ENCODE assay signal across 8 mouse cellular contexts in the genomic region with DNA sequence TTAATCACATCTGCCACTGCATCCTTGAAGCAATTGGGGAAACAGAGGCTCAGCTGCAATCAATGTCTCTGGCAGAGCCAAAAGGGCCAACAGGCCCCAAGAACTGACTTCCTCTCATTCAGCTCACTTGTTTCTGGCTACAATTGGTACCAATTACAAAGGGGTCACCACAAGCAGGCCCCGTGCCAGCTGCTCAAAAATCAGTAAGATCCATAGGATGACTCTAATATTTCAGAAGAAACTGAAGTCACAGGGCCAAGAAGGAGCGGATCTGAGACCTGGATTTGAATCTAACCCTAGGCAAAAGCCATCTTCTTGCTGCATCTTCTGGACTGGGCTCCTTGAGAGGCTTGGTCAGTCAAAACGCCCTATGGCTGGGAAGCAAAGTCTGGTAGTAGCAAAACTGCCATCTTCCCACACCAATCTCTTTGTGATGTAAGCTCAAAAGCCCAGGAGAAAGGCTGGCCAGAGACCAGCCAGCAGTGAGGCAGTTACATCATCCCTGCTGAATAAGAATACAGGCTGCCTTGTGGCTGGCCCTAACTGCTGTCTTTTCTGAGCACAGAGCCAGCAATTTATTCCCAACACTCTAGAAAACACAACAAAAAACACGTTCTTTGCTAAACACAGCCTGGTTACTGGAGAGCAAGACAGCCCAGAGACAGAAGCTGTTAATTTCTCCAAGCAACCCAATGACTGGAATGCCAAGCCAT. TPM values are rescaled to one million over a fixed set of nuclear protein-coding genes. Genes with fewer than 3 reads are reported as not detected.
DNase-seq lines count a peak whose midpoint lies in the region; ATAC-seq and TF ChIP-seq lines count a peak whose summit lies in the region.

No protein-coding gene starts in this region.

- H3K27ac ChIP-seq in kidney, embryonic 14.5 days (ENCODE audit: low read depth, low read length) = no peak overlapping the region
- peak overlapping the region; percentile 83 for H3K27ac ChIP-seq in forebrain, postnatal 0 days (ENCODE audit: low read depth, low read length)
- H3K27ac ChIP-seq in left cerebral cortex, adult 2 months = peak overlapping the region; percentile 94
- no peak overlapping the region for H3K27ac ChIP-seq in thymus, adult 2 months (ENCODE audit: control insufficient read depth, insufficient read depth, low read length)

- peaks cover 65% of the 10 kb centered on the region for H3K79me2 ChIP-seq in myocyte (ENCODE audit: control insufficient read depth, insufficient read depth)

- no peaks in the 10 kb centered on the region for H3K27me3 ChIP-seq in kidney, embryonic 14.5 days (ENCODE audit: control insufficient read depth, insufficient read depth, low read length)
- no peaks in the 10 kb centered on the region for H3K27me3 ChIP-seq in forebrain, postnatal 0 days (ENCODE audit: insufficient read depth, low read length)
- no peaks in the 10 kb centered on the region for H3K27me3 ChIP-seq in myocyte (ENCODE audit: control insufficient read depth, insufficient read depth, insufficient read length)
- no peaks in the 10 kb centered on the region for H3K27me3 ChIP-seq in thymus, adult 2 months (ENCODE audit: control insufficient read depth, insufficient read depth, low read length)

- intact Hi-C loops in left cerebral cortex, adult 2 months (cut with DNase I) = loop anchor here (5.0 kb wide), 2 partner anchors 69 to 429 kb away; a partner anchor contains a TSS

- peaks cover 11% of the 10 kb centered on the region for H3K4me1 ChIP-seq in kidney, embryonic 14.5 days (ENCODE audit: control insufficient read depth, insufficient read depth, low read length)
- peaks cover 10% of the 10 kb centered on the region for H3K4me1 ChIP-seq in forebrain, postnatal 0 days (ENCODE audit: insufficient read depth)
- H3K4me1 ChIP-seq in thymus, adult 2 months (replicated peaks; ENCODE audit: control insufficient read depth, insufficient read depth, low read length) = peaks cover 24% of the 10 kb centered on the region

- H3K4me2 ChIP-seq in kidney, embryonic 14.5 days (replicated peaks; ENCODE audit: low read depth, low read length) = peak overlapping the region; percentile 81; the same call in 1 of the 2 replicates
- peak overlapping the region; percentile 73 for H3K4me2 ChIP-seq in forebrain, postnatal 0 days (ENCODE audit: low read depth)
- peak overlapping the region; percentile 95 for H3K4me2 ChIP-seq in myocyte (ENCODE audit: low read depth)

- H3K9ac ChIP-seq in kidney, embryonic 14.5 days (ENCODE audit: low read depth, low read length) = peak overlapping the region; percentile 12; the same call in 1 of the 2 replicates
- H3K9ac ChIP-seq in forebrain, postnatal 0 days = peak overlapping the region; percentile 25; the same call in 1 of the 2 replicates

- WGBS in kidney, embryonic 14.5 days = 79% methylated on average over 4 of the region's 4 CpGs
- 43% methylated on average over 4 of the region's 4 CpGs for WGBS in forebrain, postnatal 0 days
- WGBS in thymus, adult 2 months = 90% methylated on average over 4 of the region's 4 CpGs

- H3ac ChIP-seq in myocyte (ENCODE audit: control insufficient read depth, insufficient read length) = peak overlapping the region; percentile 90

- no peaks in the 10 kb centered on the region for H3K9me3 ChIP-seq in kidney, embryonic 14.5 days (ENCODE audit: control insufficient read depth, low read length)
- no peaks in the 10 kb centered on the region for H3K9me3 ChIP-seq in forebrain, postnatal 0 days (ENCODE audit: low read length)

- DNase-seq in kidney, postnatal 4 days = no peak
- peak; percentile 36 for DNase-seq in adrenal gland, postnatal 25 days
- DNase-seq in forebrain, postnatal 0 days = peak; percentile 69
- DNase-seq in left cerebral cortex, adult 2 months (ENCODE audit: extremely low spot score in 1 of 2, low spot score in 2 of 2) = no peak
- no peak for DNase-seq in thymus, adult 2 months
- no peak for DNase-seq in gastrocnemius, adult 8-10 months (ENCODE audit: low spot score in 2 of 2)

- H3K36me3 ChIP-seq in kidney, embryonic 14.5 days (ENCODE audit: control insufficient read depth, insufficient read depth, low read length) = no peaks in the 10 kb centered on the region; the same call in 1 of the 2 replicates
- peaks cover 11% of the 10 kb centered on the region; the same call in 1 of the 2 replicates for H3K36me3 ChIP-seq in forebrain, postnatal 0 days (ENCODE audit: insufficient read depth)
- peaks cover 8% of the 10 kb centered on the region for H3K36me3 ChIP-seq in myocyte (ENCODE audit: control insufficient read depth, insufficient read depth)
- H3K36me3 ChIP-seq in thymus, adult 2 months (ENCODE audit: control insufficient read depth, insufficient read depth, low read length) = no peaks in the 10 kb centered on the region

- TF ChIP-seq POLR2A in myocyte (IDR thresholded peaks at IDR 0.05; ENCODE audit: insufficient read length, low read depth) = peak; percentile 27
- TF ChIP-seq POLR2A in thymus, adult 2 months (IDR thresholded peaks at IDR 0.05; ENCODE audit: control insufficient read depth, extremely low read depth, insufficient read depth, low read length, poor library complexity) = no peak

- ATAC-seq in kidney, embryonic 14.5 days (ENCODE audit: low FRiP score, low TSS enrichment) = no peak
- peak; percentile 57 for ATAC-seq in forebrain, postnatal 0 days

- no peak for TF ChIP-seq CTCF in forebrain, postnatal 0 days (IDR thresholded peaks at IDR 0.05; ENCODE audit: low read depth)
- no peak for TF ChIP-seq CTCF in left cerebral cortex, adult 2 months (IDR thresholded peaks at IDR 0.05)
- TF ChIP-seq CTCF in thymus, adult 2 months (IDR thresholded peaks at IDR 0.05; ENCODE audit: borderline replicate concordance, control insufficient read depth, extremely low read depth, insufficient read depth, low read length, poor library complexity) = no peak

- peak overlapping the region; percentile 100; the same call in 1 of the 2 replicates for H3K4me3 ChIP-seq in kidney, embryonic 14.5 days (ENCODE audit: low read length)
- H3K4me3 ChIP-seq in forebrain, postnatal 0 days (ENCODE audit: low read depth, low read length) = peak overlapping the region; percentile 83
- H3K4me3 ChIP-seq in left cerebral cortex, adult 2 months = peak overlapping the region; percentile 92
- peak overlapping the region; percentile 95 for H3K4me3 ChIP-seq in myocyte
- no peak overlapping the region for H3K4me3 ChIP-seq in thymus, adult 2 months (ENCODE audit: control insufficient read depth, insufficient read depth, low read length)

TF ChIP-seq in myocyte, 11 proteins besides CTCF, POLR2A, EP300 and RAD21:
- TF ChIP-seq MAX (IDR thresholded peaks at IDR 0.05; ENCODE audit: low read depth) = peak; percentile 47
- TF ChIP-seq CEBPB (IDR thresholded peaks at IDR 0.05; ENCODE audit: insufficient read depth, poor library complexity, severe bottlenecking) = peak; percentile 86
- no peak for TF ChIP-seq POLR2AphosphoS2 (IDR thresholded peaks at IDR 0.05; ENCODE audit: insufficient read length, low read depth)

RNA-seq across cellular contexts. Expression of a gene that starts 1.5 kb away (rescaled TPM):
- polyA plus RNA-seq in kidney, embryonic 14.5 days (2014; fragmentation: Nextera tagmentation; extraction: Ambion mirVana) = 79.1 and 98.3 TPM in 2 replicates
- total RNA-seq in adrenal gland, postnatal 25 days (2021) = 68.4 and 71.6 TPM in 2 replicates
- total RNA-seq in forebrain, postnatal 0 days (2014; rRNA removed) = 66.1 and 79.5 TPM in 2 replicates
- polyA plus RNA-seq in forebrain, postnatal 0 days (2015; fragmentation: Nextera tagmentation; extraction: Ambion mirVana) = 84.5 and 88.6 TPM in 2 replicates
- total RNA-seq in left cerebral cortex, adult 2 months (2021) = 10 to 100 TPM; 54.9 to 57.3 TPM
- 40.9 TPM for polyA plus RNA-seq in myocyte (2012; fragmentation: generic; extraction: Trizol)
- polyA plus RNA-seq in thymus, adult 2 months (2012; rRNA removed) = 189 and 234 TPM in 2 replicates
- total RNA-seq in gastrocnemius, adult 8-10 months (2022) = 10 to 100 TPM; 40.8 to 45.8 (median 43.0) TPM

RNA-seq across cellular contexts. Expression of a gene that starts 1.7 kb away (rescaled TPM):
- polyA plus RNA-seq in kidney, embryonic 14.5 days (2014; fragmentation: Nextera tagmentation; extraction: Ambion mirVana) = 10.8 and 17.4 TPM in 2 replicates
- total RNA-seq in adrenal gland, postnatal 25 days (2021) = 35.1 and 36.5 TPM in 2 replicates
- total RNA-seq in forebrain, postnatal 0 days (2014; rRNA removed) = 26.9 and 28.9 TPM in 2 replicates
- 31.8 and 36.6 TPM in 2 replicates for polyA plus RNA-seq in forebrain, postnatal 0 days (2015; fragmentation: Nextera tagmentation; extraction: Ambion mirVana)
- total RNA-seq in left cerebral cortex, adult 2 months (2021) = 10 to 100 TPM; 78.0 to 79.1 TPM
- polyA plus RNA-seq in myocyte (2012; fragmentation: generic; extraction: Trizol) = 30.5 TPM
- polyA plus RNA-seq in thymus, adult 2 months (2012; rRNA removed) = 60.6 and 65.2 TPM in 2 replicates
- 10 to 100 TPM; 19.9 to 22.6 (median 20.4) TPM for total RNA-seq in gastrocnemius, adult 8-10 months (2022)

RNA-seq across cellular contexts. Expression of a gene that starts 47.0 kb away (rescaled TPM):
- 40.4 and 40.8 TPM in 2 replicates for polyA plus RNA-seq in kidney, embryonic 14.5 days (2014; fragmentation: Nextera tagmentation; extraction: Ambion mirVana)
- total RNA-seq in adrenal gland, postnatal 25 days (2021) = 12.8 and 13.0 TPM in 2 replicates
- 1.3 and 1.4 TPM in 2 replicates for total RNA-seq in forebrain, postnatal 0 days (2014; rRNA removed)
- 3.3 and 4.4 TPM in 2 replicates for polyA plus RNA-seq in forebrain, postnatal 0 days (2015; fragmentation: Nextera tagmentation; extraction: Ambion mirVana)
- total RNA-seq in left cerebral cortex, adult 2 months (2021) = under 1 TPM; 0.56 to 0.70 TPM
- 48.5 TPM for polyA plus RNA-seq in myocyte (2012; fragmentation: generic; extraction: Trizol)
- 10.6 and 10.7 TPM in 2 replicates for polyA plus RNA-seq in thymus, adult 2 months (2012; rRNA removed)
- under 1 TPM; 0.24 to 0.94 (median 0.65) TPM for total RNA-seq in gastrocnemius, adult 8-10 months (2022)

Comparison
In these comparisons a context has a peak if more than half of its experiments do, and no peak if none do; other contexts are left out.
1. H3K27ac ChIP-seq: peak in forebrain, postnatal 0 days (single experiment) and left cerebral cortex, adult 2 months (single experiment); none in kidney, embryonic 14.5 days (single experiment) and thymus, adult 2 months (single experiment).
2. DNase-seq: peak in adrenal gland, postnatal 25 days (single experiment) and forebrain, postnatal 0 days (single experiment); none in kidney, postnatal 4 days (0 of 2), left cerebral cortex, adult 2 months (0 of 2), thymus, adult 2 months (single experiment) and gastrocnemius, adult 8-10 months (0 of 2).
3. Peak in every context shown above with its lines, with median percentiles within 50 percentile points of each other: H3K4me2 ChIP-seq.